Mouse (Mus musculus): ENCODE measurements around the gene Kif2a.

The Kif2a gene

GRCm38 (mm10) chr13:107021461-107022265 is at the start of gene Kif2a:
Gene Kif2a, minus strand, starts transcription at chr13:107022126.
- DNase-seq (ENCODE audit: low read depth, low spot score): peak; percentile 66

DNA sequence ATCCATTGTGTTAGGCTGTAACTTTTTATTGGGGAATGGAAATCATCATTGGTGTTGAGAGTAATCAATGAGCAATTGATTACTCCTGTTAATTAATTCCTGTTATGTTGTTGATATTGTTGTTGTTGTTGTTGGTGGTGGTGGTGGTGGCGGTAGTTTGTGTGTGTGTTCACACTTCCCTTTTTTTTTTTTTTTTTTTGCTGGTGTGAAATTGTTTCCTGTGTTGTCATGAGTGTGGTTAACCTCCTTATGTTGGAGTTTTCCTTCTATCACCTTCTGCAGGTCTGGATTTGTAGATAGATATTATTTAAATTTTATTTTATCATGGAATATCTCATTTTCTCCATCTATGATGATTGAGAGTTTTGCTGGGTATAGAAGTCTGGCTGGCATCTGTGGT is 47.1 kb upstream of the Kif2a start:
- DNase-seq (ENCODE audit: low read depth, low spot score): no peak

- no peak for DNase-seq (ENCODE audit: low read depth, low spot score)
Observed at GRCm38 (mm10) chr13:107065098-107065855, 43.4 kb upstream of the Kif2a start.

- no peak for DNase-seq (ENCODE audit: low read depth, low spot score)
Observed at GRCm38 (mm10) chr13:107064263-107064662, 42.3 kb upstream of the Kif2a start.

GRCm38 (mm10) chr13:107063115-107063807 is 41.3 kb upstream of the Kif2a start:
- no peak for DNase-seq (ENCODE audit: low read depth, low spot score)

GRCm38 (mm10) chr13:107060098-107060497 is 38.2 kb upstream of the Kif2a start:
- no peak for DNase-seq (ENCODE audit: low read depth, low spot score)

DNA sequence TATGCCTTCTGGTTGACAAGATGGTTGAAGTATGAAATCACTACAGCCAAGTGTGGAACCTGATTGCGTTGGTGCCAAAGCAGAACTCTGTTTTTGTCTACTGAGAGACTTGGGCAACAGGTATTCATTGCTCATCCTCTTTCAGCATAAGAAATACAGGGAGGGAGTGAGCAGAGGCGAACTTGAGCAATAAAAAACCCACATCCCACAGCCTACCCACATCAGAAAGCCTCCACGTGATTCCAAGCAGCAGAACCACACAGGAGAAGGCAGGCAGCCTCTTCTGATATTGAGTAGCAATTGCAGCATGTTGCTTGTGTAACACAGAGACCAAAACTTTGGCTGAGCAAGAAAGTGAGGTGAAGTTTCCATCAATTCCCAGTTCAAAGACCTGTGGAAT is 37.5 kb upstream of the Kif2a start:
- DNase-seq (ENCODE audit: low read depth, low spot score): no peak

- peak; percentile 76 for DNase-seq (ENCODE audit: low read depth, low spot score)
Observed at GRCm38 (mm10) chr13:107056318-107056717, 34.4 kb upstream of the Kif2a start.

GRCm38 (mm10) chr13:107054496-107054895 is 32.6 kb upstream of the Kif2a start:
- no peak for DNase-seq (ENCODE audit: low read depth, low spot score)

DNA sequence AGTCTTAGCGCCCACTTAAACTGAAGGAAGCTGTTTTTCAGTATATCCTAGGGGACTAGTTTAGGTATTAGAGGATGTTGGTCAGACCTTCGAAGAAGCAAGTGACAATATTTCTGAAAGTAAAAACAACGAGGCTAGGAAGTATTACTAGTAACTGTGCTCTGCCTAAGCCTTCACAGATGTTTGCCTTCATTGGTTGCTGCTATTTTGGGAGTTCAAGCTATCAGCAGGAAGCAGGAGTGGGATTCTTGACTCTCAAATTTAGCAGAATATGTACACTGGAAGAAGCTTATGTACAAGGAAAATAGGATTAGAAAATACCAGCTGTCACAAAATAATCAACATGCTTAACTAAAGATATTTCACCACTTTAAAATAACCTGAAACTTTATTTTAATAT is 29.4 kb upstream of the Kif2a start:
- DNase-seq (ENCODE audit: low read depth, low spot score): no peak

DNA sequence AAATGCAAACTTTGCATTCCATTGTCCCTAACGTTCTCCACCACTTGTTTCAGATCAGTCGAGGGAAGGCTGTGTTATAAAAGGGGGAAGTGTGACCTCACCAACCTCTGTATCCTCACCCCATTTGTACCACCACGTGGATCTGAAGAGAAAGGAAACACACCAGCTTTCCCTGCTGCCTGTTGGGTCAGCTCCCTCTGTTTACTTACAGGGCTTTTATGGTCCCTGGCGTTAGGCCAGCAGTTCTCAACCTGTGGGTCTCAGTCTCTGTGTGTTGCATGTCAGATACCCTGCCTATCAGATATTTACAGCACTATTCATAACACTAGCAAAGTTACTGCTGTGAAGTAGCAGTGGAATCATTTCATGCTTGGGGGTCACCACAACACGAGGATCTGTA is 22.3 kb upstream of the Kif2a start:
- DNase-seq (ENCODE audit: low read depth, low spot score): no peak

DNA sequence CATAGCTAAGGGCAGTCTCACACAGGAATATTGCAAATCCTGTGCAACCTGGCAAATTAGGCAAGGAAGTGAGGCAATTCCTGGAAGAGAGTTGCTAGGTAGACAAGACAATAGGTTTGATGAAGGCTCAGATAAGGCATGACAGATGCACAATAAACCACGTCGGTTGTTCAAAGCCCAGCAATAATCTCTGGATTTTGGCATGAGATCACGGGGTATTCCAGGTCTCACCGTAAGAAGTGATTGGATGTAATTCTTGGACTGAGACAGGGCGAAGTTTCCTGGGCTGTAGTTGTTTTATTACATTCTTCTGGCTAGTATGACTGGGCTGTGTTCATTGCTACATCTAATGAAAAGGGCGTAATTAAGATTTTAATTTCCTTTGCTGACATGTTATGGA is 20.6 kb upstream of the Kif2a start:
- DNase-seq (ENCODE audit: low read depth, low spot score): no peak

DNA sequence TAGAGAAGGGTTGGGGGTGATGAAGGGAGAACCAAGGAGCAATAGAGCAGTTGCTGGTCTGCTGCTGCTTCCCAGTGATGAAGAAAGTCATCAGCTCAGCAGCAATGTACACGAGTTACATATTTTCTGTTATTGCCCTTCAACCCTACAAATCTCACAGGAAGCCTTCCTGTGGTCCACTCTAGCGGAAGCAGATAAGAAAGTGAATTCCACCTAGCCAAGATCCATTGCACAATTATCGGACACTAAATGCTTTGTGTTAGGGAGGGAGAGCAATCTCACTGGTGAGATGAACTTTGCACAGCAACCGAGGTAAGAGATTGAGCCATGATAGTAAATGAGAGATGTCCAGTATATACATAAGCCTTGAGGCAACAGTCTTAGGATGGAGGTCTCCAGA is 17.6 kb upstream of the Kif2a start:
- DNase-seq (ENCODE audit: low read depth, low spot score): no peak

DNA sequence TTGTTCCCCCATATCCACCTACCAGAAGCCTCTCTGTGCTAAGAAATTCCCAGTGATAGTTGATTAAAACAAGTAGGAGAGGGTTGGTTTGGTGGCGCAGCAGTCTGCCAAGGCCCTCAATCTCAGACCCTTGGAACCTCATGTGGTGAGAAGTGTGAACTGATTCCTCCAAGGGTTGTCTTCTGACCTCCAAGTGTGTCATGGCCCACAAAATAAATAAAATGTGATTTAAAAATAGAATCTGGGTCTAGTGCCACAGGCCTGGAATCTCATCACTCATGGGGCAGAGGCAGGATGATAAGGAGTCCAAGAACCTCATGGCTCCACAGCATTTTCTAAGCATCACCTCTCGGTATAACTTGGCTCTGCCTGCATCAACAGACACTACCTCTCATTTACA is 16.4 kb upstream of the Kif2a start:
- DNase-seq (ENCODE audit: low read depth, low spot score): no peak

- DNase-seq (ENCODE audit: low read depth, low spot score): no peak
Observed at GRCm38 (mm10) chr13:107035511-107036113, 13.7 kb upstream of the Kif2a start.

- no peak for DNase-seq (ENCODE audit: low read depth, low spot score)
Observed at GRCm38 (mm10) chr13:107035078-107035477, 13.2 kb upstream of the Kif2a start.

DNA sequence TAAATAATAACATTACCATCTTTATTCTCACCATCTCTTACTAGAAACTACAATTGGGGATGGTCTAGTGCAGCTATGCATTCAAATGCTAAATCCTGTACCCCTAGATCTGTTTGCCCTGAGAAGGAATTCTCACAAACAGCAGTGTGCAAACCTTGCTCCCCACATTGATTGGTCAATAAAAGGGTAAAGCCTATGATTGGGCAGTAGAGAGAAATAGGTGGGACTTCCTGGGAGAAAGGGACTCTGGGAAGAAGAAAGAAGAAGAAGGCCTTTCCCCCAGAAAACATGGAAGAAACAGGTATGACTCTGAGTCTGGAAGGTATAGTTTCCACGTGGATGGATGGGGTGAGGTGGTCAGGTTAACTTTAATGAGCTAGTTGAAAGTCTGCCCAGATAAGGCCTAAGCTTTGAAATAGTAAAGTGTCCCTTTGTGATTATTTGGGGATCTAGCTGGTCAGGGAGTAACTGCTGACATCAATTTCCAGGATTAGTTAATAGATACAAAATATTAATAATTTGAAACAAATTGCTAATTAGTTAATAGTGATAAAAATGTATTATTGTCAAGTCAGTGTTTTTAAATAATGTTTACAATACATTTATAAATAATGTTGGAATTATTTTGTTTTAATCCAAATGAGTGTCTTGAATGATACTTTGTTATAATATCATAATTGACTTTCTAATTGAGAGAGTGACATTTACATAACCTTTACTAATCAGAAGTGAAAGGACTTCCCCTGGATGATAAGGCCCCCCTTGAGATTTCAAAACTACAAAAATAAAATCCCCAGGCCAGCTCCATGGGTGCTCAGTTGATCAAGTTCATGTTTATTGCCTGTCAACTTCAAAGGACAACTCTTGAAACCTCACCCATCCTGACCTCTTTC is 12.3 kb upstream of the Kif2a start:
- peak; percentile 91 for DNase-seq (ENCODE audit: low read depth, low spot score)

DNA sequence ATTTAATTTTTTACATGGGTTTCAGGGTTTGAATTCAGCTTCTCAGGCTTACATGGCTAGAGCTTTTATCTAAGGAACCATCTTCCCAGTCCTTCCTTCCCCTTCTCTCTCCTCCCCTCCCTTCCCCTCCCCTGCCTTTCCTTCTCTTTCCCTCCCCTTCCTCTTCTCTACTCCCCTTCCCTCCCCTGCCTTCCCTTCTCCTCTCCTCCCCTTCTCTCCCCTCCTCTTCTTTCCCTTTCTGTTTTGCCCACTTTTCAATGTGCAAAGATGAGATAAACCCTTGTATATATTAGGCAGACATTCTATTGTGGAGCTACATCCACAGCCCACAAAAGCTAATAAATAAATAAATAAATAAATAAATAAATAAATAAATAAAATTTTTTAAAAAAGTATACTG is 9.3 kb upstream of the Kif2a start:
- no peak for DNase-seq (ENCODE audit: low read depth, low spot score)

DNA sequence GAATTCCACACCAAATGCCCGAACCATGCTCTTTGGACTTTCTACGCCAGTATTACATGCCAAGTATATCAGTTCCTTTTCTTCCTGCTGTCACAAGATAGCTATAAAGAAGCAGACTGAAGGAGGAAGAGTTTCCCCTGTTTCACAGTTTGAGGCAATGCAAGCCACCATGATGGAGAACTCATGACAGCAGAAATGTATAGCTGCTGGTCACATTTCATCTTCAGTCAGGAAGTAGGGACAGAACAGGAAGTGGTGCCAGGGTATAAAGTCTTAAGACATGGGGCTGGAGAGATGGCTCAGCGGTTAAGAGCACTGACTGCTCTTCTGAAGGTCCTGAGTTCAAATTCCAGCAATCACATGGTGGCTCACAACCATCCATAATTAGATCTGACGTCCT is 5.3 kb upstream of the Kif2a start:
- no peak for DNase-seq (ENCODE audit: low read depth, low spot score)

DNA sequence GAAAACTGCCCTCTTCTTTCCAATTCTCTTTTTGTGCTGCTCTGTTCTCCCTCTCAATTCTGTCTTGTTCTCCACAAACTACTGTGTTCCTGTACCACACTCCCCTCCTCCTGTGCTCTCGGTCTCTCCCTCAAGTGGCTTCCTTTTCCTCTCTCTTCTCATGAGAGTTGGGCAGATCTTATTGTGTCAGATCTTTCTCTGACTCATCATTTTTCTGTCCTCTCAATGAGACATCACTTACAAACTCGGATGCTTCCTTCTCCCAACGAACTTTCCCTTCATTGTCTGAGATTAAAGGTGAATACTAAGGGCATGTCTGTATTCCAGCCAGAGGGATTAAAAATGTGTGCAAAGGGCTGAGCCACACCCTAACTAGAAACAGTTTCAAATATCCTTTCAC is 3.7 kb upstream of the Kif2a start:
- no peak for DNase-seq (ENCODE audit: low read depth, low spot score)
